Mouse (Mus musculus) kidney, embryonic 15.5 days (tissue): ENCODE measurements around the gene Exph5. TPM values are rescaled to one million over a fixed set of nuclear protein-coding genes. Genes with fewer than 3 reads are reported as not detected.

Experiments
- ATAC-seq: fragments of 200-750 bp; cut with Nextera tagmentation; replicated peaks from 2 replicates; pipeline ENCODE4 v1.8.0; 2017; ENCODE audit warnings: moderate TSS enrichment; ENCODE audit not compliant: low FRiP score
- H3K27ac ChIP-seq: fragments of 300-500 bp; sonication (generic); 2 replicates; pipeline ENCODE4 v1.5.1; 2015; ENCODE audit warnings: mild to moderate bottlenecking, inconsistent platforms
- H3K27me3 ChIP-seq: fragments of 300-500 bp; sonication (generic); 2 replicates; pipeline ENCODE4 v1.6.1; 2015; ENCODE audit warnings: inconsistent platforms
- H3K36me3 ChIP-seq: fragments of 300-500 bp; sonication (generic); 2 replicates; pipeline ENCODE4 v1.6.1; 2015; ENCODE audit warnings: inconsistent platforms
- H3K4me1 ChIP-seq: fragments of 300-500 bp; sonication (generic); 2 replicates; pipeline ENCODE4 v1.6.1; 2015; ENCODE audit warnings: inconsistent platforms
- H3K4me2 ChIP-seq: fragments of 300-500 bp; sonication (generic); 2 replicates; pipeline ENCODE4 v1.6.1; 2015; ENCODE audit warnings: moderate library complexity, mild to moderate bottlenecking, inconsistent platforms
- H3K4me3 ChIP-seq: fragments of 300-500 bp; sonication (generic); replicated peaks from 2 replicates; pipeline ENCODE4 v1.5.1; 2015; ENCODE audit warnings: mild to moderate bottlenecking, inconsistent platforms
- H3K9ac ChIP-seq: fragments of 300-500 bp; sonication (generic); 2 replicates; pipeline ENCODE4 v1.6.1; 2015; ENCODE audit warnings: mild to moderate bottlenecking, inconsistent platforms
- H3K9me3 ChIP-seq: fragments of 300-500 bp; sonication (generic); replicated peaks from 2 replicates; pipeline ENCODE4 v1.6.1; 2016; ENCODE audit warnings: inconsistent platforms
- WGBS: fragments of 180-500 bp; shearing (Covaris S2); methylation state at CpG from one replicate; pipeline ENCODE4 v1.1.7; 2015; ENCODE audit warnings: mixed read lengths; 5-methylcytosine and 5-hydroxymethylcytosine counted together
- polyA plus RNA-seq: library from polyadenylated mRNA; unstranded; fragments of >200 nt; fragmentation: Nextera tagmentation; extraction: Ambion mirVana; gene quantifications from 2 replicates; pipeline ENCODE4 v1.2.1, GENCODE M21; 2015

Exph5 gene
- polyA plus RNA-seq, 1 experiment from 2014 or later = 1.9 TPM

GRCm38 (mm10) chr9:53344646-53345432 is 43.4 kb downstream of the Exph5 start:
- Histone ChIP-seq H3K27me3 (peaks cover 7% of the 10 kb centered on the region; the same call in 1 of the 2 replicates), H3K36me3 (no peaks in the 10 kb centered on the region), H3K9ac (no peak overlapping the region), H3K9me3 (no peaks in the 10 kb centered on the region), H3K27ac (no peak overlapping the region), H3K4me3 (no peak overlapping the region), H3K4me1 (peaks cover 14% of the 10 kb centered on the region), H3K4me2 (no peak overlapping the region)
- WGBS = 78% methylated on average over 9 of the region's 9 CpGs
- no peak for ATAC-seq

- H3K4me2 ChIP-seq = no peak overlapping the region
- no peak overlapping the region for H3K4me3 ChIP-seq
- H3K4me1 ChIP-seq = peaks cover 10% of the 10 kb centered on the region
- 33% methylated on average over 3 of the region's 3 CpGs for WGBS
- H3K27ac ChIP-seq = no peak overlapping the region
- no peak overlapping the region for H3K9ac ChIP-seq
- H3K27me3 ChIP-seq = peaks cover 7% of the 10 kb centered on the region; the same call in 1 of the 2 replicates
- no peaks in the 10 kb centered on the region for H3K9me3 ChIP-seq
- no peak for ATAC-seq
- H3K36me3 ChIP-seq = no peaks in the 10 kb centered on the region
These were observed 44.3 kb downstream of the Exph5 start for GRCm38 (mm10) chr9:53345728-53346127.

DNA sequence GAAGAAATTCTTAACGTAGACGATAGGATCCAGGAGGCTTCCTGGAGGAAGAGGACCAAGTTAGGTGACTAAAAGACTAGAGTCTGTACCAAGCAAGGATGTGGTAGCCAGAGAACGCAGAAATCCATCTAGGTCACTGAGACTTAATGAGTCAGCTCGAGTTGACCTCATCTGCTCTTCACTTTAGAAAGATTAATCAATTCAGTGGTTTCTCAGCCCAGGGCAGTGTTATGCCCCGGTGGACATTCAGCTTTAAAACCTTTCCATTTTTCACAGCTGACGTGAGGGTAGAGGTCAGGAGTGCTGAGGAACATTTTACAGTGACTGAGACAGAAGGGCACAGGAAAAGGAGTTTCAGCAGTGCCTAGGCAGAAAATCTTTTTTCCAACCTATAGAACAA is 44.9 kb downstream of the Exph5 start:
- Histone ChIP-seq H3K4me3 (no peak overlapping the region), H3K36me3 (no peaks in the 10 kb centered on the region), H3K4me2 (no peak overlapping the region), H3K27ac (no peak overlapping the region), H3K9me3 (no peaks in the 10 kb centered on the region), H3K9ac (no peak overlapping the region), H3K27me3 (peaks cover 7% of the 10 kb centered on the region; the same call in 1 of the 2 replicates), H3K4me1 (0 out of 2 replicates have a peak, but pooled peaks cover 4% of the 10 kb centered on the region)
- ATAC-seq = no peak
- 45% methylated on average over 6 of the region's 6 CpGs for WGBS

DNA sequence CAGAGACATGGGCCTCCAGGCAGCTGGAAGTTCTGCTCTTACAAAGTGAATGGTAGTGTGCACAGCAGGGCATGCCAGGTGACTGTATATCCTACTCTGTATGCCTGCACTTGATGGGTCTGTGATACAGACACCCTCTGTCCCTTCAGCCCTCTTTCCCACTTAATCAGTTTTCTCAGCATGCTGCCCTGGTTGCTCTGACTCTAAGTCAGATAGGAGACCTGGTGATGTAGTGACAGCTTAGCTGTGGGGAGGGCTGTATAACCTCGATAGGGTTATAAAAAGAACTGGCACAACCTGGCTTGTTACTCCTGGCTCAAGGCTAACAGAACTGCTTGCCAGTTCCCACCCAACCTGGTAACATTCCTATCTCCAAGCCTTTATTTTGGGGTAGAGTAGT is 47.7 kb downstream of the Exph5 start:
- Histone ChIP-seq H3K27me3 (no peaks in the 10 kb centered on the region), H3K9me3 (no peaks in the 10 kb centered on the region), H3K4me1 (no peaks in the 10 kb centered on the region), H3K27ac (no peak overlapping the region), H3K36me3 (no peaks in the 10 kb centered on the region), H3K9ac (no peak overlapping the region), H3K4me3 (no peak overlapping the region), H3K4me2 (no peak overlapping the region)
- no peak for ATAC-seq
- 71% methylated on average over 1 of the region's 1 CpGs for WGBS

DNA sequence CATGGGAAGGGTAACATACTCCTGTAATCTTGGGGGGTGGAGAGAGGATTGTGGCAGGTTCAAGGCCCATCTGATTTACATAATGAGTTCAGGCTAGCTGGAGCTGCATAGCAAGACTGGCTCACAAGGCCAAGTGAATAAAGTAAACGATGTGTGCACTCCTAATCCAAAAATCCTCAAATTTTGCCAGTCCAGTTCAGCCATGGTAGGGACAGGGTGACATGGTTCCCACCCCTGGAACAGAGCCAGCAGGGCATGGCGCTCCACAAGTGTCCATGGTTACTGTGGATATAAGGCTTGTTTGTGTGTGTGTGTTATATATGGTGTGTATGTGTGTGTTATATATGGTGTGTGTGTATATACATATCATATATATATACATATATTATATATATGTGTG is 48.9 kb downstream of the Exph5 start:
- no peaks in the 10 kb centered on the region for H3K9me3 ChIP-seq
- 93% methylated on average over 2 of the region's 2 CpGs for WGBS
- H3K27me3 ChIP-seq = no peaks in the 10 kb centered on the region
- ATAC-seq = no peak
- no peak overlapping the region for H3K4me3 ChIP-seq
- no peaks in the 10 kb centered on the region for H3K36me3 ChIP-seq
- H3K4me2 ChIP-seq = no peak overlapping the region
- H3K27ac ChIP-seq = no peak overlapping the region
- H3K9ac ChIP-seq = no peak overlapping the region
- no peaks in the 10 kb centered on the region for H3K4me1 ChIP-seq

- no peaks in the 10 kb centered on the region for H3K9me3 ChIP-seq
- H3K4me2 ChIP-seq = no peak overlapping the region
- H3K36me3 ChIP-seq = no peaks in the 10 kb centered on the region
- ATAC-seq = no peak
- H3K27me3 ChIP-seq = no peaks in the 10 kb centered on the region
- peaks cover 4% of the 10 kb centered on the region for H3K4me1 ChIP-seq
- 87% methylated on average over 6 of the region's 6 CpGs for WGBS
- H3K4me3 ChIP-seq = no peak overlapping the region
- no peak overlapping the region for H3K9ac ChIP-seq
- no peak overlapping the region for H3K27ac ChIP-seq
These were observed 50.4 kb downstream of the Exph5 start for GRCm38 (mm10) chr9:53351899-53352298.

- 89% methylated on average over 5 of the region's 5 CpGs for WGBS
- Histone ChIP-seq H3K9ac (no peak overlapping the region), H3K27ac (no peak overlapping the region), H3K4me3 (no peak overlapping the region), H3K4me2 (no peak overlapping the region), H3K4me1 (peaks cover 4% of the 10 kb centered on the region), H3K9me3 (no peaks in the 10 kb centered on the region), H3K27me3 (no peaks in the 10 kb centered on the region), H3K36me3 (no peaks in the 10 kb centered on the region)
- no peak for ATAC-seq
These were observed 51.7 kb downstream of the Exph5 start for GRCm38 (mm10) chr9:53353161-53353560.

- Histone ChIP-seq H3K27ac (no peak overlapping the region), H3K4me2 (peak overlapping the region; percentile 5)
- ATAC-seq = 0 out of 2 replicates have a peak, but pooled peaks have one; percentile 56
These were observed 55.0 kb downstream of the Exph5 start for GRCm38 (mm10) chr9:53356219-53357155.

GRCm38 (mm10) chr9:53371339-53371738 is 69.9 kb downstream of the Exph5 start:
- H3K27ac ChIP-seq = no peak overlapping the region
- WGBS = 43% methylated on average over 3 of the region's 3 CpGs

More at GRCm38 (mm10) chr9:53356219-53357155, 55.0 kb downstream of the Exph5 start:
- WGBS = 24% methylated on average over 14 of the region's 14 CpGs
- Histone ChIP-seq H3K36me3 (no peaks in the 10 kb centered on the region), H3K27me3 (no peaks in the 10 kb centered on the region), H3K4me3 (no peak overlapping the region), H3K9ac (no peak overlapping the region), H3K4me1 (peaks cover 4% of the 10 kb centered on the region), H3K9me3 (no peaks in the 10 kb centered on the region)

GRCm38 (mm10) chr9:53375907-53376306 is 74.4 kb downstream of the Exph5 start:
- H3K9ac ChIP-seq = no peak overlapping the region
- no peaks in the 10 kb centered on the region for H3K4me1 ChIP-seq
- ATAC-seq = no peak
- 74% methylated on average over 4 of the region's 4 CpGs for WGBS
- no peaks in the 10 kb centered on the region for H3K9me3 ChIP-seq
- H3K27me3 ChIP-seq = no peaks in the 10 kb centered on the region
- no peak overlapping the region for H3K4me3 ChIP-seq
- H3K27ac ChIP-seq = no peak overlapping the region
- no peak overlapping the region for H3K4me2 ChIP-seq
- 0 out of 2 replicates have a peak, but pooled peaks cover 4% of the 10 kb centered on the region for H3K36me3 ChIP-seq

More at GRCm38 (mm10) chr9:53371339-53371738, 69.9 kb downstream of the Exph5 start:
- no peaks in the 10 kb centered on the region for H3K27me3 ChIP-seq
- no peak overlapping the region for H3K4me2 ChIP-seq
- no peak for ATAC-seq
- H3K9ac ChIP-seq = no peak overlapping the region
- no peaks in the 10 kb centered on the region for H3K9me3 ChIP-seq
- H3K4me3 ChIP-seq = no peak overlapping the region
- 0 out of 2 replicates have a peak, but pooled peaks cover 4% of the 10 kb centered on the region for H3K36me3 ChIP-seq
- H3K4me1 ChIP-seq = no peaks in the 10 kb centered on the region

DNA sequence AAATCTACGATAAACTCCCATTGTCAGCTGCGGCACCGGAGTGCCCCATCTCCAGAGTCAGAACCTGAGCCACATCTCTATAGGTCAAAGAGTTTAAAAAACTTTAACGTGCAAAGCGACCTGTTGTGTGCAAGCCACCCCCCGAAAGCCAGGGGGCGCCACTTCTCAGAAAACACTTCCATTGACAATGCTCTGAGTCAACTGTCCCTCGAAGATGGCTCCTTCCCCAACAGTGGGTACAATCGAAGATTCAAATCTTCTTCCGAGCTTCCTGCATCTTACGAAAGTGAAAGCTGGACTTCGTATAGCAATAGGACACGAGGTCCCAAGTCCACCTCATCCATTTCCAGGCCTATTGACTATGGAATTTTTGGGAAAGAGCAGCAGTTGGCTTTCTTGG is 75.3 kb downstream of the Exph5 start:
- 86% methylated on average over 13 of the region's 13 CpGs for WGBS
- H3K4me3 ChIP-seq = no peak overlapping the region
- H3K27ac ChIP-seq = no peak overlapping the region
- no peak overlapping the region for H3K9ac ChIP-seq
- no peak overlapping the region for H3K4me2 ChIP-seq
- H3K4me1 ChIP-seq = no peaks in the 10 kb centered on the region
- H3K36me3 ChIP-seq = 0 out of 2 replicates have a peak, but pooled peaks cover 4% of the 10 kb centered on the region
- no peaks in the 10 kb centered on the region for H3K27me3 ChIP-seq
- ATAC-seq = no peak
- no peaks in the 10 kb centered on the region for H3K9me3 ChIP-seq

GRCm38 (mm10) chr9:53377597-53377996 is 76.1 kb downstream of the Exph5 start:
- no peak for ATAC-seq
- H3K4me3 ChIP-seq = no peak overlapping the region
- H3K9ac ChIP-seq = no peak overlapping the region
- H3K27me3 ChIP-seq = no peaks in the 10 kb centered on the region
- H3K36me3 ChIP-seq = 0 out of 2 replicates have a peak, but pooled peaks cover 3% of the 10 kb centered on the region
- no peaks in the 10 kb centered on the region for H3K9me3 ChIP-seq
- H3K27ac ChIP-seq = no peak overlapping the region
- WGBS = 58% methylated on average over 5 of the region's 5 CpGs
- H3K4me2 ChIP-seq = no peak overlapping the region
- no peaks in the 10 kb centered on the region for H3K4me1 ChIP-seq
